Mouse (Mus musculus): ENCODE measurements at regions not wholly inside any gene's neighbourhood (a gene's known extent, or its start where the extent isn't known, plus 50 kb on each side); places are given as distances from the start of the nearest gene placed in this dataset.

DNA sequence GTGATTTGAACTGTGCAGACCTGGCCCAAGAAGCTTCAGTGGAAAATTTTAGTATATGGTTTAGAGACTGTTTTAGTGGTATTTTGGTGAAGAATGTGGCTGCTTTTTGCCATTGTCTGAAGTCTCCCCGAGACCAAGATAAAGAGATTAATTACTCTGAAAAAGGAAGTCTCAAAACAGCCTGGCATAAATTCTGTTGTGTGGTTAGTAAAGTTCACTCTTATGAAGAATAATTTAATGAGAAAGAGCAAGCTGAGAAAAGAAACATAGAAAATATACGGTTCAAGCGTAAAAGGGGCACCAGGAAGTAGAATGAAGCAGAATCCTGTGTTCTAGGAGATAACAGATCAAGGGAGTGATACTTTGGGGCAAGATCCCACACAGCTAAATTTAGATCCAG is 144.0 kb upstream of the Palmd start:
- Histone ChIP-seq H3K27me3 (ENCODE audit: control insufficient read depth, insufficient read depth, low read length) (no peaks in the 10 kb centered on the region), H3K9ac (ENCODE audit: low read depth, low read length) (no peak overlapping the region), H3K4me1 (ENCODE audit: control insufficient read depth, insufficient read depth, low read length) (peaks cover 2% of the 10 kb centered on the region; the same call in 1 of the 2 replicates), H3K4me3 (ENCODE audit: insufficient read depth, low read depth, low read length) (no peak overlapping the region), H3K27ac (replicated peaks; ENCODE audit: insufficient read depth, low read depth, low read length) (no peak overlapping the region), H3K36me3 (ENCODE audit: control insufficient read depth, insufficient read depth, low read length) (no peaks in the 10 kb centered on the region), H3K79me2 (ENCODE audit: control insufficient read depth, insufficient read depth, low read length) (no peaks in the 10 kb centered on the region)
- DNase-seq (ENCODE audit: extremely low read depth, low read depth, low spot score): no peak
- 87% methylated on average over 3 of the region's 3 CpGs for WGBS
- TF ChIP-seq CTCF (IDR thresholded peaks at IDR 0.05; ENCODE audit: low read depth, low read length) (no peak), POLR2A (IDR thresholded peaks at IDR 0.05; ENCODE audit: extremely low read depth, insufficient read depth, low read length) (no peak)

DNA sequence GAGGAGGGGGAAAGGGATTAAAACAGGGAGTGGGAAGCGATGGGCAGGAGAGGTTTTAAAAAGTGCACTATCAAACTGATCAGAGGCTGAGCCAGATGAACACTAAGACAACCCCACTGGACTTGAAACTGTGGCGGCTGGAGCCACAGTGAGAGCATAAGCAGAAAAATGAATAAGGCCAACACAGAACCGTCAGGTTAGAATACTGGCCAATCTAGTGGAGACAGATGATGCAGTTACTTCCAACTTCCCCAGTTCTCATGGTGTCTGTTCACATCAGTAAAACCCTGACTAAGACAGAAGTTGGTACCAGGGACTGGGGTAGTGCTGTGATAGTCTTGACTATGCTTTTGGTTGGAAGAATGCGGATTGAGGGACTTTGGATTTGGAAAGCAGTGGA is 143.5 kb upstream of the Palmd start:
- no peaks in the 10 kb centered on the region for H3K79me2 ChIP-seq (ENCODE audit: control insufficient read depth, insufficient read depth, low read length)
- H3K27me3 ChIP-seq (ENCODE audit: control insufficient read depth, insufficient read depth, low read length): no peaks in the 10 kb centered on the region
- no peak overlapping the region for H3K9ac ChIP-seq (ENCODE audit: low read depth, low read length)
- no peak overlapping the region for H3K4me3 ChIP-seq (ENCODE audit: insufficient read depth, low read depth, low read length)
- H3K27ac ChIP-seq (replicated peaks; ENCODE audit: insufficient read depth, low read depth, low read length): no peak overlapping the region
- no peaks in the 10 kb centered on the region for H3K36me3 ChIP-seq (ENCODE audit: control insufficient read depth, insufficient read depth, low read length)
- H3K4me1 ChIP-seq (ENCODE audit: control insufficient read depth, insufficient read depth, low read length): peaks cover 2% of the 10 kb centered on the region; the same call in 1 of the 2 replicates
- WGBS: 97% methylated on average over 4 of the region's 4 CpGs
- no peak for DNase-seq (ENCODE audit: extremely low read depth, low read depth, low spot score)
- TF ChIP-seq POLR2A (IDR thresholded peaks at IDR 0.05; ENCODE audit: extremely low read depth, insufficient read depth, low read length) (no peak), CTCF (IDR thresholded peaks at IDR 0.05; ENCODE audit: low read depth, low read length) (no peak)

DNA sequence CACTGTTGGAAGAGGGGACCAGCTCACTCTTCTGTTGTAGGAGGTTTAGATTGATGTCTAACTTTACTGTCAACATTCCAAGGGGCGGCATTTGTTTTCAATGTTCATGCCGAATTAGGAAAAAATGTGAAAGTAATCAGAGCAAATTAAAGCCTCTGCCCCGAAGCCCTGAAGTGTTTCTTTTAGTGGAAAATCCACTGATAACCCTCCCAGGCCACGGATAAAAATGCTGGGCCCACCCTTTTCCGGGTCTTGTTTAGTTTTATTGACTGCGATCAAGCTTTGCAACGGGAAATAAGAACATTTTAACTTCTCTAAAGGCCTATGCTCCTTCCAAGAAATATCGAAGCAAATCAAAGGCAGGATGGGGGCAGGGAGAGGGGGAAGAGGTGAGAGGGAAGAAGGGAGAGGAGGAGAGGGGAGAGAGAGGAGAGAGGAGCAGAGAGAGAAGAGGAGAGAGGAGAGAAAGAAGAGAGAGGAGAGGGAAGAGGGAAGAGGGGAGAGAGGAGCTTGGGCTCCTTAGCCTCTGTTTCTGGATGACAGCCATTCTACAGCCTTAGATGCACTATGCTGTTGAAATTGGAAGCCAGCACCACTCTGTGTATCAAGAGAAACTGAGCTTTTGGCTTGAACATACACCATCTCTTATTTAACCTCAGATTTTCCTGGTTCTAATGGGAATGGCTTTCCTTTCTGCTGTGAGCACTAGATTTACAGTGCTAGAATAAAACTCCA is 140.3 kb upstream of the Palmd start:
- H3K4me1 ChIP-seq (ENCODE audit: control insufficient read depth, insufficient read depth, low read length): peaks cover 2% of the 10 kb centered on the region; the same call in 1 of the 2 replicates
- H3K27me3 ChIP-seq (ENCODE audit: control insufficient read depth, insufficient read depth, low read length): no peaks in the 10 kb centered on the region
- no peaks in the 10 kb centered on the region for H3K79me2 ChIP-seq (ENCODE audit: control insufficient read depth, insufficient read depth, low read length)
- TF ChIP-seq CTCF (IDR thresholded peaks at IDR 0.05; ENCODE audit: low read depth, low read length) (no peak), POLR2A (IDR thresholded peaks at IDR 0.05; ENCODE audit: extremely low read depth, insufficient read depth, low read length) (no peak)
- no peak overlapping the region for H3K9ac ChIP-seq (ENCODE audit: low read depth, low read length)
- no peak overlapping the region; the same call in 1 of the 2 replicates for H3K27ac ChIP-seq (replicated peaks; ENCODE audit: insufficient read depth, low read depth, low read length)
- DNase-seq (ENCODE audit: extremely low read depth, low read depth, low spot score): peak; percentile 15
- no peak overlapping the region for H3K4me3 ChIP-seq (ENCODE audit: insufficient read depth, low read depth, low read length)
- H3K36me3 ChIP-seq (ENCODE audit: control insufficient read depth, insufficient read depth, low read length): no peaks in the 10 kb centered on the region
- WGBS: 63% methylated on average over 8 of the region's 8 CpGs

DNA sequence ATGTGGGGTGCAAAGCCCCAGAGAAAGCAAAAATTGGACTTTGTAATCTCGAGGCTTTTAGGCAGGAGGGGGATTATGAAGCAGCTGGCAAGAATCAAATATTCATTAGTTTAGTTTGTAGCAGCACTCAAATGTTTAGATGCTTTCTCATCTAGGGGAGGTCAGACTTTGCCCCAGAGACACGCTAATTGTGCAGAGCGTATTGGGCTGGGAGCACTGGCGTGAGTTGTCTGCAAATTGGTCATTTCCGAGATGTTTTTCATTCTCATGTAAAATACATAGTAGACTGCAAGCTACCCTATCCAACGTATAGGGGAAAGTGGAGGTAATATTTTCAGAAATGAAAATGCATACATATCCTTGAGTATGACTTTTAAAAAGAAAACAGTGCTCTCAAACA is 139.2 kb upstream of the Palmd start:
- WGBS: 79% methylated on average over 6 of the region's 6 CpGs
- Histone ChIP-seq H3K79me2 (ENCODE audit: control insufficient read depth, insufficient read depth, low read length) (no peaks in the 10 kb centered on the region), H3K27me3 (ENCODE audit: control insufficient read depth, insufficient read depth, low read length) (no peaks in the 10 kb centered on the region), H3K27ac (replicated peaks; ENCODE audit: insufficient read depth, low read depth, low read length) (no peak overlapping the region), H3K36me3 (ENCODE audit: control insufficient read depth, insufficient read depth, low read length) (no peaks in the 10 kb centered on the region), H3K9ac (ENCODE audit: low read depth, low read length) (no peak overlapping the region), H3K4me1 (ENCODE audit: control insufficient read depth, insufficient read depth, low read length) (peaks cover 2% of the 10 kb centered on the region; the same call in 1 of the 2 replicates), H3K4me3 (ENCODE audit: insufficient read depth, low read depth, low read length) (no peak overlapping the region)
- peak; percentile 17 for DNase-seq (ENCODE audit: extremely low read depth, low read depth, low spot score)
- no peak for TF ChIP-seq CTCF (IDR thresholded peaks at IDR 0.05; ENCODE audit: low read depth, low read length)
- no peak for TF ChIP-seq POLR2A (IDR thresholded peaks at IDR 0.05; ENCODE audit: extremely low read depth, insufficient read depth, low read length)

DNA sequence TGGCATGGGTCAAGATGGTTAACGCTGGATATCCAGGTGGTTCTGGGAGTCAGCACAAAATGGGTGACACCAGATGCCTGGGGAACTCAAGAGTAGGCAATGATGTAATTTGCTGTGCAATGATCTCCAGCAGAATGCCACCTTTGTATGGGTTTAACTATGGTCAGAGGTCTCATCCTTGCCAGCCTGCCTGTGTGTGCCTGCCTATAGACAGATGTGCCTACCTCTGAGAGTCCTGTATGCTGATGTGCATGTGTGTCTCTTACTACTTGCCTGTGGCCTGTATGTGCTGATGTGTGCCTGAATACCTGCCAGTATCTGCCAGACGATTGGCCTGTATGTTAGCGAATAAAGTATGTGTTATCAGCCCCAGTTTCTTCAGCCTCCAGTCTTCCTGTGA is 138.6 kb upstream of the Palmd start:
- 78% methylated on average over 3 of the region's 3 CpGs for WGBS
- H3K79me2 ChIP-seq (ENCODE audit: control insufficient read depth, insufficient read depth, low read length): no peaks in the 10 kb centered on the region

DNA sequence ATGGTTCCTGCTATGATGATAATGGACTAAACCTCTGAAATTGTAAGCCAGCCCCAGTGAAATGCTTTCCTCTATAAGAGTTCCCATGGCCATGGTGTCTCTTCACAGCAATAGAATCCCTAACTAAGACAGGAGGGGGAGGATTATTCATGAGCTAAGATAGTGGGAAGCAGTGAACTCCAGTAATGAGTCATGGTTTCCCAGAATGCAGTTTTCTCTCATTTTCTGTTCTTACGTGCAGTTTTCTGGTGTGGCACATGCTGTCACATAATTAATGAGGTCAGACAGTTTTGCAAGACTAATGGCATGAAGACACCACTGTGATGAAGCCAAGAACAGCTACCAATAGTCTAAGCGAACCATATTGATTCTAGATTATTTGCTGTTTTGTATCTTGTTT is 118.9 kb upstream of the Palmd start:
- no peaks in the 10 kb centered on the region for H3K4me1 ChIP-seq (ENCODE audit: control insufficient read depth, insufficient read depth, low read length)
- 16% methylated on average over 2 of the region's 2 CpGs for whole genome bisulfite sequencing
- no peak overlapping the region for H3K27ac ChIP-seq (replicated peaks; ENCODE audit: insufficient read depth, low read depth, low read length)
- H3K79me2 ChIP-seq (ENCODE audit: control insufficient read depth, insufficient read depth, low read length): no peaks in the 10 kb centered on the region
- DNase-seq (ENCODE audit: extremely low read depth, low read depth, low spot score): peak; percentile 7
- H3K4me3 ChIP-seq (ENCODE audit: insufficient read depth, low read depth, low read length): no peak overlapping the region
- H3K9ac ChIP-seq (ENCODE audit: low read depth, low read length): no peak overlapping the region
- no peaks in the 10 kb centered on the region for H3K36me3 ChIP-seq (ENCODE audit: control insufficient read depth, insufficient read depth, low read length)
- H3K27me3 ChIP-seq (ENCODE audit: control insufficient read depth, insufficient read depth, low read length): no peaks in the 10 kb centered on the region
- TF ChIP-seq CTCF (IDR thresholded peaks at IDR 0.05; ENCODE audit: low read depth, low read length) (no peak), POLR2A (IDR thresholded peaks at IDR 0.05; ENCODE audit: extremely low read depth, insufficient read depth, low read length) (no peak)

More for the DNA sequence above, 138.6 kb upstream of the Palmd start:
- DNase-seq (ENCODE audit: extremely low read depth, low read depth, low spot score): no peak
- no peaks in the 10 kb centered on the region for H3K36me3 ChIP-seq (ENCODE audit: control insufficient read depth, insufficient read depth, low read length)
- peaks cover 2% of the 10 kb centered on the region; the same call in 1 of the 2 replicates for H3K4me1 ChIP-seq (ENCODE audit: control insufficient read depth, insufficient read depth, low read length)
- no peak for TF ChIP-seq CTCF (IDR thresholded peaks at IDR 0.05; ENCODE audit: low read depth, low read length)
- no peak for TF ChIP-seq POLR2A (IDR thresholded peaks at IDR 0.05; ENCODE audit: extremely low read depth, insufficient read depth, low read length)
- no peaks in the 10 kb centered on the region for H3K27me3 ChIP-seq (ENCODE audit: control insufficient read depth, insufficient read depth, low read length)
- H3K9ac ChIP-seq (ENCODE audit: low read depth, low read length): no peak overlapping the region
- no peak overlapping the region for H3K27ac ChIP-seq (replicated peaks; ENCODE audit: insufficient read depth, low read depth, low read length)
- no peak overlapping the region for H3K4me3 ChIP-seq (ENCODE audit: insufficient read depth, low read depth, low read length)

Data from liver, adult 2 months (tissue).